Mouse (Mus musculus) adrenal gland, adult 2 months (tissue): ENCODE results near the gene Snd1. TPM values are rescaled to one million over a fixed set of nuclear protein-coding genes. Genes with fewer than 3 reads are reported as not detected.

Source experiments
- DNase-seq: peaks from one replicate; pipeline ENCODE4 v3.0.0; 2021
- polyA plus RNA-seq: library from polyadenylated mRNA; depleted of rRNA; stranded (reverse); fragments of >200 nt; gene quantifications from 2 replicates; pipeline ENCODE4 v1.2.3, GENCODE M21; 2012; rRNA removed
- total RNA-seq, 2 experiments: library from RNA; stranded (reverse); gene quantifications; 2 replicates each; pipeline ENCODE4 v1.2.3; 2021

Gene Snd1
- total and polyA plus RNA-seq, 3 experiments: 127 to 155 (median 145) TPM

DNA sequence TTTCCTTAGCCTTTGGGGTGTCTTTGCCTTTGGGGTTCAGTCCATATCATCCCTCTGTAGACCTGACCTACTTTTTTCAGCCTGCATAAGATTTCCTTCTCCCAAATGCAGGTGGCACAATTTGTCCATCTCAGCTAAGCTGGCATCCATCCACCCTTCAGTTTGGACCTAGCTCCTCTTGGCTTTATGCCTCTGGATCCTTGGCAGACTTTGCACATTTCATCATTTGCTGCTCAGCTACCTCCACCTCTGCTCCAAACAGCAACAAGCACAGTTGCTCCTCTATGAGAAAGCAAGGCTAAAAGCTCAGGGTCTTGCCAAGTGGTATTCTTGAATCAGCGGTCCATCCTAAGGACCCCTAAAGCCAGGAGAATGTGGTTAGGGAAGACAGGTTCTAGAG, 500.2 kb downstream of the Snd1 start:
- peak; percentile 63 for DNase-seq

DNA sequence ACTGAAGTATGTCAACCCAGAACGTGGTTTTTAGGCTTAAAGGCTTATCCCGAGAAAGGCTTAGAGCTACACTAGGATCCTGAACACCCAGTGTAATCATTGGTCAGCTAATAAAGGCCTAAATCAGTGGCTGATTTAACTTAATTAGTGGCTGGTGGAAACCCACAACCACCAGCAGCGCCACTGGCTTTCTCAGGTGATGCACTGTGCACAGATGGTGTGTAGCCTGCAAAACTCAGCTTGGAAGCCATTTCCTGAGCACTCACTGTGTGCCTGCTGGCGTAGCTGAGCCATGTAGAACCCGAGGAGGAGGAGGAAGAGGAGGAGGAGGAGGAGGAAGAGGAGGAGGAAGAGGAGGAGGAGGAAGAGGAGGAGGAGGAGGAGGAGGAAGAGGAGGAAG, 503.1 kb downstream of the Snd1 start:
- no peak for DNase-seq

DNA sequence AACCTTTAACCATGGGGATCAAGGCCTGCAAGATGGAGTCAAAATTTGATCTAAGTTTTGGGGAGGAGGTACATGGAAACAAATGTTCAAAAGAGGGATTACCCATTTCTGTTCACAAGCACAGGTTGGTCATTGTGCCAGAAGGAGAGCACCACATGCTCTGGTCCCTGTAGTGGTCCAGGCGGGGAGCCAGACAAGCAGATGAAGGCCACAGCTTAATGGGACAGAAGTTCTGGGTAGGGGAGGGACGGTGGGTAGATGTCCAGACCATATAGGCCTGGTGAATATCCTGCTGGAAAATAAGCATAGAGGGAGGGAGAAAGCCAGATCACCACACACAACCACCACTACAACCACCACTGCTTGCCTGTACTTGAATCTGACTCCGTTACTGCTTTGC, 503.9 kb downstream of the Snd1 start:
- no peak for DNase-seq

DNA sequence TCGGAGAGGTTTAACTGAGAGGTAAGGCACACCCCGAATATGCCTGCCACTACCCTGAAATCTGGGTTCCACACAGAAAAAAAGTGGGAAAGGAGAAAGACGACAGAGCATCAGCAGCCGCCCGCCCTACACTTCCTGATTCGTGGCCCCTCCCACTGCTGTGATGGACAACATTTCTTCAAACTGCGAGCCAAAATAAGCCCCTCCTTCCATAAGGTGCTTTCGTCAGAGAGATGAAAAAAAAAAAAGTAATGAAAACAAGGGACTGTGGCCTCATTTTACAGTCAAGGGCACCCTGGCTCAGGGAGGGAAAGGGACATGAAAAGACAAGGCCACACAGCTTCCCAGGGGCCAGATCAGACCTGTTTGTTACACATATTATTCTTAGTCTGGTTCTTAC, 504.6 kb downstream of the Snd1 start:
- peak; percentile 26 for DNase-seq

DNA sequence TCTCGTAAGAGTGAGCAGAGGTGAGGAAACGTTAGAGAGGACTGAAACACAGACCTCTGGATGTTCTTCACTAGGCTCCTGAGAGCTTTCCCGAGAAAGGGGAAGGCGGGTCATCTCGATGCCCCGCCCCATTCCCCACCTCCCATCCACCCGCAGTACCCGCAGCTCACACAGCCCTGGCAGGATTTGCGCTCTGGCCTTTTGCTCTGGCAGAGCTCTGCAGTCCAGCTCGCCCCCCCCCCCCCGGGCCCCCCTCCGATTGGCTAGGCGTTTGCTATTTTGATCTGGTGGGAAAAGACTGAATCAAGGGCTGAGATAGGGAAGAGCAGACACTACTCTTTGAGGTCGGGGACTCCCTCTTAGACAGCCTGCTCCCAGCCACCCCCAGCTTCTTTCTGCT, 505.3 kb downstream of the Snd1 start:
- DNase-seq: peak; percentile 26

DNA sequence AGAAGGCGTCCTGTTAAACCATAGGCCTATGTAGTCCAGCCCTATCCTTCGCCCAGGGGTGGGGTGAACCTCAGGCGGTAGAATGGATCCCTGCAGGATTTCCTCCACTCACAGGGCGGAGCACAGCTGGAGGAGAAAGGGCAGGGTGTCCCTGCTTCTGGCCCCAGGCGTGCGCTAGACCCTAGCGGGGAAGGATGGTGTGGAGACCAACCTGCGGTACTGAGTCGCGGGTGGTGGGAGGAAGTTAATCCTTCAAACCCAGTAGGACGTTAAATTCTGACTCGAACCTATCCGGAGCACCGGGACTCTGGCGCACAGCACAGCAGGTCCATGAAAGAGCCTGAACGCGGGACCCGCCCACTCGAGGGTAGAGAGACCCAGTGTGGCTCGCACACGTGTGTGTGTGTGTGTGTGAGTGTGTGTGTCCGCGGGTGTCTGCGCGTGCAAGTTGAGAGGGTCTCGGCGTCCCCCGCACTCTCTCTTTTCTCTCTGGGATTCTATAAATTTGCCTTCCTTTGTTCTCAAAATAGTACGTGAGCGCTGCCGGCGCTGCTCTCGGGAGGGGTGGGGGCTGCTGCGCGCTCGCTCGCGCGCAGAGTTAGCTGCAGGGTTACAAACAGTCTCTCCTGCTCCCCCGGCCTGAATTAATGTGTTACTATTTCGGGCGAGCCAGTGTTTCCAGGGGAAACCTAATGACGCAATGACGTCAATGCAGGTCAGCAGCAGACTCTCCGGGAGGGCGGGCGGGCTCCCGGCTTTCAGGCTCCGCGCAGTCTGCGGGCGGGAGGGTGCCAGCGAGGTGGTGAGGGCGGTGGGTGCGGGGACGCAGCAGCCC, 506.0 kb downstream of the Snd1 start:
- peak; percentile 49 for DNase-seq

DNA sequence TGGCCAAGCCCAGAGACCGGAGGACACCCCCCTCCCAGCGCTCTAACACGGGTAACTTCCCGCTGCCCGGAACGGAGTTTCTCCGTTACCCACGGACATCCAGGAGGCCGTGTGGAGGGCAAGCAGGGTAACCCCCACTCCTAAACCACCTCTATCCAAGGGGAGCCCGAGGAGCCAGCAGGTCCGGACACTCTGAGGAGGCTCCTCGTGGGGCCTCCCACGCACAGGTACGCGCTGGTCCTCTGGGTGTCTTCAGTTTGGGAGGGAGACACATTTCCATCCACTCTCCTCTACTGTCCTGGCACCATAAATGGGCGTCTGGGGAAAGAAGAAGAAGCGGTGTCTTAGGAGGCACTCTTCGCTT, 506.6 kb downstream of the Snd1 start:
- no peak for DNase-seq

DNA sequence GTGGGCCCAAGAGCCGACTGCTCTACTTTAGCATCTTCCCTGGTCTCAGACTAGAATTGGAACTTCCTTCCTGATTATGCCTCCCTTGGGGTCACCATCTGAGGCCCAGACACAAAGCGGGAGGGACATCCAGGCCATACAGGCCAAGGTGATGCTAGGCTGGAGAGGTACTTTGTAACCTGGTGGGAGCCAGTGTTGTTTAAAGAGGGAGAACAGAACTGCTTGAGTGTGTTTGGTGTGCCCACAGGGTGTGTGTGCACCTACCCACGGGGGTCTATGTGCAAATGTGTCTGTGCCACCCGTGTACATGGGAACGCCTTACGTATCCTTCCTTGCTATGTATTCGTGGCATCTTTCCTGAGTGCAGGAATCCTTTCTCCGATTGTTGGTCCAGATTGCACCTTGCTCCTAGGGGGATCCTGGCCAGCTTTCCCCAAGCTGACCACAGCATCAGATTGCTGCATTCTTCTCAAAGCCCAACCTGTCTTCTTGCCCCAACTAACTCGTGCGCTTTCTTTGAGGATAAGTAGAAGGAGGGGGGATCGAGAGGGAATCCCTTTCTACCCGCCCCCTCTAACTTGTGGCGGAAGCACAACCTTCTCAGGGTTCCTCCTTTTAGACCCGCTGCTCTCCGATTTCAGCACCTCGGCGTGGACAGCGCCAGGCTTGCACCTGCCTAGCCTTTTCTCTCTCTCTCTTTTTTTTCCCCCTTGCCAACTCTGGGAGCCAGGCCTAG, 507.2 kb downstream of the Snd1 start:
- peak; percentile 66 for DNase-seq

DNA sequence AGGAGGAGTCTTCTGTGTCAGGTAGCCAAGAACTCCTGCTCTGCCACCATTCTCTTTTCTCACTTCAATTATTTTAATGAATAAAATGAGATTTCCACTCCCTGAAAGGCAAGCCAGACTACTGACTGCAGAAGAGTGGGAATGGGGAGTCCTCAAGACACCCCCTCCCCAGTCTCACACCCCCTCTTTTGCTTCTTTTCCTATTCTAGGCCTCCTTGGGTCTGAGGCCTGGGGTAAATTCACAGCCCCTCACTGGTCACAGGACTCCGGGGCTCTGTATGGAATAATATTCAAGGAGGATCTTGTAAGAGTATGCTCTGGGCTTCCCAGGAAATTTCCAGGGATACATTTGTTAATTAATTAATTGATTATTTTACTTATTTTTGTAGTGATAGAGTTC, 507.9 kb downstream of the Snd1 start:
- DNase-seq: no peak

Other genes starting within 250 kb of the Snd1 start
- gene Zfp800, start 77.1 kb upstream of the Snd1 start, total RNA-seq: 10 to 100 TPM; 18.8 to 40.5 TPM
- 5.2 and 8.3 TPM in 2 replicates for gene Zfp800, start 77.1 kb upstream of the Snd1 start, polyA plus RNA-seq
- gene Arf5, start 51.6 kb upstream of the Snd1 start, total RNA-seq: 100 to 1,000 TPM; 155 to 158 TPM
- 484 and 569 TPM in 2 replicates for gene Arf5, start 51.6 kb upstream of the Snd1 start, polyA plus RNA-seq
- not detected for gene Fscn3, start 47.4 kb upstream of the Snd1 start, total RNA-seq
- not detected in 2 replicates for gene Fscn3, start 47.4 kb upstream of the Snd1 start, polyA plus RNA-seq
- gene Gcc1, start 46.7 kb upstream of the Snd1 start, total RNA-seq: 10 to 100 TPM; 15.3 to 16.0 TPM
- 5.7 TPM in 2 replicates for gene Gcc1, start 46.7 kb upstream of the Snd1 start, polyA plus RNA-seq
- gene Pax4, start 25.8 kb upstream of the Snd1 start, total RNA-seq: not detected
- not detected in 2 replicates for gene Pax4, start 25.8 kb upstream of the Snd1 start, polyA plus RNA-seq